Mouse (Mus musculus): ENCODE results near the gene Rcn3. TPM values are rescaled to one million over a fixed set of nuclear protein-coding genes. Genes with fewer than 3 reads are reported as not detected.

Rcn3 gene
- total RNA-seq, 2 experiments from 2014 or later: 4.9 to 5.6 TPM

DNA sequence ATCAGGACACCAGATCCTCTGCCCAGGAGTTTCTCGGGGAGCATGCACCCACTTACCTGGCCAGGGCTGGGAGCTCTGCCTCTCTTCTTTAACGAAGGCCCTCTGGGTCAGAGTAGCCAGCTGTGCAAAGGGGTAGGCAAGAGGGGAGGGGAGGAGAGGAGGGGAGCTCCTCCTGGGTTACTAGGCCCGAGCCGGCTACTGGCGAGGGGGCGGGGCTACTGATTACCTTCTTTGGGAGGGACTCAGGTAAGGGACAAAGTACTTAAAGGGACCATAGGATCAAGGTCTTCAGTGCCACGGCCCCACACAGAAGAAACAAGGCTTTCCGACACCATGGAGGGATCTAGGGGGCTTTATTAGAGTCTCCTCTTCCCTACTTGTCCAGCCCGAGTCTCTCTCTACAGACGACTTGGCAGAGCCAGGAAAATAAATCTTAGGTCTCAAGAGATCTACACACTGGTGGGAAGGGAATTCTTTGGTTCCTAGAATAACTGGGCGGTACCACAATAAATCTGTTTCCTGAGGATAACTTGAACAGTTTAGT is 30.4 kb downstream of the Rcn3 start:
- Histone ChIP-seq H3K27ac (peak overlapping the region; percentile 99), H3K4me3 (peak overlapping the region; percentile 55)
- no peak for DNase-seq (ENCODE audit: extremely low spot score in 1 of 2, low spot score in 2 of 2)
- intact Hi-C loops (cut with DNase I): no loop called here
- TF ChIP-seq CTCF (IDR thresholded peaks at IDR 0.05): no peak

DNA sequence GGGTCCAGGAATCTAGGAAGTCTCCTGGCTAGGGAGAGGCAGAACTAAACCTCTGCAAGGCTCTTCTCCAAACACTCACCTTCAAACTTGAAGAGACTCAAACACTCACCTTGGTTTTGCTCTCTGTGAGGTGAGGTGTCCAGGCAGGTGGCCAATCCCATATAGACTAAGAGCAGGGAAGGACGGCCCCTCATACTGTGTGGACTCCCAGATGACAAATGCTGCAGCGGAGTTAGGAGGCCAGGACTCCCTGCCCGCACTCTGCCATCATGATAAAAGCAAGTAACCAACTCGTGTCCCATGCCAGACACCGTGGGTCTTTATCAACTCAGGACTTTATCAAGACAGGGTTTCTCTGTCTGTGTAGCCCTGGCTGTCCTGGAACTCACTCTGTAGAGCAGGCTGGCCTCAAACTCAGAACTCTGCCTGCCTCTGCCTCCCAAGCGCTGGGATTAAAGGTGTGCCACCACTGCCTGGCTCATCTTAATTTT is 31.3 kb downstream of the Rcn3 start:
- TF ChIP-seq CTCF (IDR thresholded peaks at IDR 0.05): no peak

DNA sequence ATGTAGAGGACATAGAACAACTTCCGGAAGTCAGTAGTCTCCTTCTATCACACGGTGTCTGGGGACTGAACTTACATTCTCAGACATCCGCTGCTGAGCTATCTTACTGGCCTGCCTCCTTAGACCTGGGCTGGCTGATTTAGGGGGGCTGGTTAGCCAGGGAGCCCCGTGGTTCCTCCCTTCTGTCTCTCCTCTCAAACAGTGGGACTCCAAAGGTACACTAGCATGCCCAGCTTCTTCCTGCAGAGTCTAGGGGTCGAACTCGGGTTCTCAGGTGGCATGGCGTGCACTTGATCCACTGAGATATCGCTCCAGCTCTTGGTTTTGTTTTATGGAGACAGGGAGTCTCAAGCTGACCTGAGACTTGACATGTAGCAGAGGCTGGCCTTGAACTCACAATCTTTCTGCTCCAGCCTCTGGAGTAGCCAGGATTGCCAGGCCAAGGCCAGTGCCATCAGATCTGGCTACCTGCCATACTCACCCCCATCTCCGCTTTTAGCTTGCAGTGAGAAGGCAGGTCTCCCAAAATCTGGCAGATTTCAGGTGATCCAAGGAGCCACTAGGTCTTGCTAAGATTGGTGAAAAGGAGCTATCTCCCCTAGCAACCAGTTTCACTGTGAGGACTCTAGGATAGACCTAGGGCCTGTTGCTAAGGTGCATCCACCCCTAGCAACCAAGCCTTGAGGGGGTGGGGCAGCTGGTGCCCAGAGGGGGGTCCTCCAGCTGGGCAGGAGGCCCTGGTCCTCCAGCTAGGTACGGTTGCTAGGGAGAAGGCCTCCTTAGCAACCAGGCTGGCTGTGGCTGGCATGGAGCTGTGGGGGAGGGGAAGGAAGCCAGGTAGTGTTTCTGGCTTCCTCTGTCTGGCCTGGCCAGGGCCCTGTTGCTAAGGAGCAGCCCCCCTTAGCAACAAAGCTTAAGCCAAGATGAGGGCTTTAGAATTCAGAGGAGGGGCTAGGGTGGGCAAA is 33.1 kb downstream of the Rcn3 start:
- no peak overlapping the region for H3K4me3 ChIP-seq
- intact Hi-C loops (cut with DNase I): no loop called here
- DNase-seq (ENCODE audit: extremely low spot score in 1 of 2, low spot score in 2 of 2): no peak
- H3K27ac ChIP-seq: peak overlapping the region; percentile 76
- no peak for TF ChIP-seq CTCF (IDR thresholded peaks at IDR 0.05)

More for the DNA sequence above, 31.3 kb downstream of the Rcn3 start:
- no peak for DNase-seq (ENCODE audit: extremely low spot score in 1 of 2, low spot score in 2 of 2)
- Histone ChIP-seq H3K27ac (no peak overlapping the region), H3K4me3 (no peak overlapping the region)
- intact Hi-C loops (cut with DNase I): no loop called here

DNA sequence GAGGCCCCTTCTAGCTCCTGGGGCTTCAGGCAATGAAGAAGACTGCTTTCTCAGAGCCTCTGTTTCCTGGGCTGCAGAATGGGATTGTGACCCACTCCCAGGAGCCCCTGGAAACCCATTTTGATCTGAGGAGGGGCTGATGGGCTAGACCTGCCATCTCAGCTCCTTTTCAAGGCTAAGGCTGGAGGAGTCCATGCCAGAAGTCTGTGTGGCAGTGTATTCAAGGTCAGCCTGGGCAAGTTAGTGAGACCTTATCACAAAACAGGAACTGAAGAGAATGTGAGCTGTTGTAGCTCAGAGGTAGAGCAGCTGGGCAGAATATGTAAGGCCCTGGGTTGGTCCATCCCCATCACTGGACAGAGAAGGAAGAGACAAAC is 35.1 kb downstream of the Rcn3 start:
- no peak for DNase-seq (ENCODE audit: extremely low spot score in 1 of 2, low spot score in 2 of 2)
- no peak overlapping the region; the same call in 1 of the 2 replicates for H3K27ac ChIP-seq
- no peak overlapping the region for H3K4me3 ChIP-seq
- no peak for TF ChIP-seq CTCF (IDR thresholded peaks at IDR 0.05)
- intact Hi-C loops (cut with DNase I): no loop called here

DNA sequence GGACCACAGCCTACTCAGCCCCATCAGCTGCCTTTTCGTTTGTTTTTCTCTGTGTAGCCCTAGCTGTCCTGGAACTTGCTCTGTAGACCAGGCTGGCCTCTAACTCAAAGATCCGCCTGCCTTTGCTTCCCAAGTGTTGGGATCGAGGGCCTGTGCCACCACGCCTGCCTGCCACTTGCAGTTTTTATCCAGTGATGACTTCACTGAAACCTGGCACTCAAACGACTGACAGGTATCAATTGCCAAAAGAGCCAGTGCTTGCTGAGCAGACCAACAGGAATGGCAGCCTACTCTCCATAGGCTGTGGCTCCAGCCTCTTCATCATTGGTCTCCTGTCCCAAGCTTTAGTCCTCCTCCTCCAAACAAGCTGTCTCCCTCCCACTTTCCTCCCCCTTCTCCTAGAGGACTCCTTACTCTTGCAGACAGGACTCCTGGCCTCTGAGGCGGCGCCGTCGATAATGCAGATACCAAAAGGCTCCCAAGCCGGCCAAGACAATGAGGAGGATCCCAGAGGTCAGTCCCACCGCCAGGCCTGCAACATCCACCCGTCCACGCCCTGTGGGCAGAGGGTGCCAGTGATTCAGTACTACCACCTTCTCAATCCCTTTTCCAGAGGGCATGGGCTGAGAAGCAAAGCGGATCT is 35.6 kb downstream of the Rcn3 start:
- intact Hi-C loops (cut with DNase I): no loop called here
- Histone ChIP-seq H3K4me3 (no peak overlapping the region), H3K27ac (no peak overlapping the region; the same call in 1 of the 2 replicates)
- no peak for DNase-seq (ENCODE audit: extremely low spot score in 1 of 2, low spot score in 2 of 2)
- TF ChIP-seq CTCF (IDR thresholded peaks at IDR 0.05): no peak

DNA sequence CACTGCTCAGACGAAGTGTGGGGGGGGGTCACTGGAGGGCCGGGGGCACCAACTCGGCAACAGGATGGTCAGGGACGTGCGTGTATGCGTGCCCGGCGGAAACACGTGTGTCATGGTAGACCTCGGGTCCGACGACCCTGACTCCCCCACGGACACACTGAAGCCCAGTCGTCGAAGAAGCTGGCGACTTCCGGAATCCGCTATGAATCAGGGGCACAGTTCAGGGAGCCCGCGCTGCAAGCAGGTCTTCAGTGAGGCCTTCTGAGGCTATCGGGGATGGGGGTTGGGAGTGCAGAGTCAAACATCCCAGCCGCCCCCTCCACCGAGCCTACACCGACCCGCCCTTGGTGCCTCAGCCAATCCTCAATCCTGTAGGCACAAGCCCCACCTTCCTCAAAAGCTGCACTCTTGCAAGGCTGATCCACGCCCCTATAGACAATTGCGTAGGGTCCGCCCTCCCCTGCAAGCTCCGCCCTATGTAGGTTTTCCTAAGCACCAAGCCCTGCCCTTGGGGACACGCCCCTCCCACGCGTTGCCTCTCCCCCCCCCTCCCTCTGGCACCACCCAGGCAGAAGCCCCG is 38.0 kb downstream of the Rcn3 start:
- DNase-seq (ENCODE audit: extremely low spot score in 1 of 2, low spot score in 2 of 2): peak; percentile 82 to 91
- TF ChIP-seq CTCF (IDR thresholded peaks at IDR 0.05): no peak
- H3K4me3 ChIP-seq: peak overlapping the region; percentile 87
- H3K27ac ChIP-seq: peak overlapping the region; percentile 99
- intact Hi-C loops (cut with DNase I): loop anchor here (2.0 kb wide), 1 partner anchor 37 kb away; the partner anchor contains the start of genes Rras and Scaf1

DNA sequence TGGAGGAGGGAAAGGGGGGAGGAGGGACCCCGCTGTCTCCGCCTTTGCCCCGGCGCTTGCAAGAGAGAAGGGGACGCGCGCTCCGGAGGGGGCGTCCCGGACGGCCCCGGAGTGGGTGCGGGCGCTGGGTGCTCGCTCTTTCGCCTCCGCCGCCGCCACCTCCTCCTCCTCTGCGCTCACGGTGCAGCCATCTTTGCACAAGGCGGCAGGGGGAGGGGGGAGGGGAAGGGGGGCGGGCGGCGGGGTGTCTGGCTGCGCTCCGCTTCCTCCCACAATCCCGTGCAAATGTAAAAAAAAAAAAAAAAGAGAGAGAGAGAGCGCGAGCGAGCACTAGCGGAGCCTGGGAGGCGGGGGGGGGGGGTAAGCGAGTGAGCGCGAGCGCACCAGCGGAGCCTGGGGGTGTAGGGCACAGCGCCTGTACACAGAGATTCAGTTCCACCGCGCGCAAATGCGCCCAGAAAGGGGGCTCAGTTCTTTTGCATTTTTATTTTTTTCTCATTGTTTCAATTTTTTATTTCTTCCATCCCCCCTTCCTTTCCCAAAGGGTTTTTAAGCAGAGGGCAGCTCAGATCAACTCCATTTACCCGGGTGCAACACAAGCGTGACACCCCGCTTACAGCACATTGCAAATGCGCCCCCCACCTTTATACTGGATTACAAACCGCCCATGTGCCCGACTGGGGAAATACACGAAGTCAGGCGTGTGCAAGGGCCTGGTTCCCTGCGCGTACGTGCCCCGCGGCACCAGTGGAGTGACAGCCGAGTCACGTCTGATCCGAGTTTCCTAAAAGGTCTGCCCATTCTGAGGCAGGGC is 38.7 kb downstream of the Rcn3 start:
- TF ChIP-seq CTCF (IDR thresholded peaks at IDR 0.05): no peak
- intact Hi-C loops (cut with DNase I): loop anchor here (2.0 kb wide), 1 partner anchor 37 kb away; the partner anchor contains the start of genes Rras and Scaf1
- DNase-seq (ENCODE audit: extremely low spot score in 1 of 2, low spot score in 2 of 2): peak; percentile 67 to 72
- peak overlapping the region; percentile 87 for H3K4me3 ChIP-seq
- H3K27ac ChIP-seq: peak overlapping the region; percentile 99

DNA sequence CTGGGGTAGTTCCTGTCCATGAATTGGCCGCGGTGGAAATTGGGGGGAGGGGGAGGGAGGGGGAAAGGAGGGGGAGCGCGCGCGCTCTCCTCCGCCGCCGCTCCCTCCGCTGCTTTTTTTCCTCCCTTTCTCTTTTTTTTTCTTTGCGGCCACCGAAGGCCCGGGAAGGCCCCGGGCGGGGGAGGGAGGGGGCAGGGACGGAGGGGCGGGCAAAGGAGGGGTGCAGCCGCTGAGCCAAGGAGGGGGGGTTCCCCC is 39.2 kb downstream of the Rcn3 start, which contains the start of gene Prr12:
Prr12 (minus strand) TSS at position 20 of the 255 bp plus-strand sequence.
- Histone ChIP-seq H3K27ac (peak within 1 kb of the TSS; percentile 99), H3K4me3 (peak within 1 kb of the TSS; percentile 87)
- TF ChIP-seq CTCF (IDR thresholded peaks at IDR 0.05): no peak
- intact Hi-C loops (cut with DNase I): loop anchor here (2.0 kb wide), 1 partner anchor 36 kb away; the partner anchor contains the start of genes Rras and Scaf1
- DNase-seq (ENCODE audit: extremely low spot score in 1 of 2, low spot score in 2 of 2): no peak

DNA sequence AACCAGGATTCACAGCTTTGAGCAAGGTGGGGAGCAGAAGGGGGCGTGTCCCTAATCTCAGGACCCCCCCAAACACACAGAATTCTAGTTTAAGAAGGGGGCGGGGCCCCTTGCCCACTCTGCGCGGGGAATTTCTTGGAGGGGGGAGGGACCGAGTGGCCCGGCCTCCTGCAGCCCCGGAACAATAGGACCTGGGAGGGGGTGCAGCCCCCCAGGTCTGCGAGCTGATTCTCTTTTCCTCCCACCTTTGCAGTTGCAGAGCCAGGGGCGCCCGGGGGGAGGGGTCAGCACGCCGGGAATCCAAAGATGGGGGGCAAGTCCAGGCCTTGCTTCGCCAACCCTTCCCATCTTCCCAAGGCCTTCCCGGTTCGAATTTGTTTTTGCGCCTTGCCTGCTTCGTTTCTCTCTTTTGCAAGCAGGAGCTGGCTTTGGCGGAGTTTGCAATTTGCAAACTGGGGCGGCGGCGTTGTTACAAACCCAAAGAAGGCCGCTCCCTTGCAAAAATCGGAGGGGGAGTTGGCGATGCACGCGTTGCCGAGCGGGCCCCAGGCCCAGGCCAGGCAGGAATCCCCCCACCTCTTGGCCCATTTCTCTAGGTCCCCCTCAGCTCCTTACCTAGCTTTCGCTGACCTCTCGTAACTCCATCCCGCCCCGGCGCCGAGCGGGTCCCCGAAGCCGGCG is 39.7 kb downstream of the Rcn3 start:
- Histone ChIP-seq H3K27ac (peak overlapping the region; percentile 99), H3K4me3 (peak overlapping the region; percentile 87)
- no peak for TF ChIP-seq CTCF (IDR thresholded peaks at IDR 0.05)
- DNase-seq (ENCODE audit: extremely low spot score in 1 of 2, low spot score in 2 of 2): peak; percentile 40 to 57
- intact Hi-C loops (cut with DNase I): loop anchor here (2.0 kb wide), 1 partner anchor 36 kb away; the partner anchor contains the start of genes Rras and Scaf1

DNA sequence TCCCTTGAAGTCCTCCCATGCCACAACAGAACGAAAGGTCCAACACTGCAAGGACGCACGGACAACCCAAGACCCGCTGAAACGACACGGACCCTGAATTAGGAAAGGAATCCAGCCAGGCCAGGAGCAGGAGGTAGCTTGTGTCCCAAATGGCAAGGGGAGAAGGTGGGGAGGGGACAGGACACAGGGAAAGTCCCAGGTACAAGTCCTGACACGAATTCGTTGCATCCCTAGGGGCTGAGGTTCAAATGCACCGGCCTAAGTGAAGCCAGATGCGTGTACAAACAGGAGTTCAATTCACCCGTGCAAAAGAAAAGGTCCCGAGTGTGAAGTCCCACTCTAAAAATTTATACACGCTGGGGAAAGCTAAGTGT is 40.4 kb downstream of the Rcn3 start:
- intact Hi-C loops (cut with DNase I): no loop called here
- TF ChIP-seq CTCF (IDR thresholded peaks at IDR 0.05): no peak
- H3K4me3 ChIP-seq: peak overlapping the region; percentile 87
- peak overlapping the region; percentile 99; the same call in 1 of the 2 replicates for H3K27ac ChIP-seq
- DNase-seq (ENCODE audit: extremely low spot score in 1 of 2, low spot score in 2 of 2): no peak

All from left cerebral cortex, adult 2 months (tissue).